Mouse (Mus musculus): Measurements from ENCODE around the gene Trnt1. TPM values are rescaled to one million over a fixed set of nuclear protein-coding genes. Genes with fewer than 3 reads are reported as not detected.

Trnt1 gene
- polyA plus RNA-seq, 1 experiment: 2.0 TPM

DNA sequence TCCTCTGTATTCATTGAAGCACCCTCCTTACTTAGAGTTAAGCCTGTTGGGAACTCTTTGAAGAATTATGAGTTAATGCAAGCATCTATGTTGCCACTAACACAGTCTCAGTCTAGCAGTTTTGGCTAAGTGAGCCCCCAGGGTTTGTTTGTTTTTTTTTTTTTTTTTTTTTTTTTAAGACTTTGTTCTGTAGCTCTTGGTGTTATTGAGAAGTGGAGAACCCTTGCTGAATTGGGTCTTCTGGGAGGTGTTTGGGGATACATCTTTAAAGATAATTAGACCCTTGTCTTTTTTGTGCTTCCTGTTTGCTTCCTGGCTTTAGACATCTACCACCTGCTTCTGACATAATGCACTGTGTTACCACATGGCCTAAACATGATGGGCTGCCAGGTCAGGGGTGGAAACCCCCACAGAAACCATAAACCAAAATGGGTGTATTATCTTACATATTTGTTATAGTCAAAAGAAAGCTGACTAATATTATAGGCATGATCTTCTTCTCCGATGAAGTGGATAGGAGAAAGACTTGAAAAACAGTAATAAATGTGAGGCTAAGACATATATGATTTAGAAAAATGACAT lies 28.6 kb upstream of the Trnt1 start:
- H3K27me3 ChIP-seq (ENCODE audit: control insufficient read depth, insufficient read depth, low read length): no peaks in the 10 kb centered on the region
- no peaks in the 10 kb centered on the region for H3K4me1 ChIP-seq (ENCODE audit: control insufficient read depth, insufficient read depth, insufficient read length, low read length)
- no peak overlapping the region for H3K4me3 ChIP-seq (ENCODE audit: low read depth, low read length)
- H3K36me3 ChIP-seq (ENCODE audit: control insufficient read depth, insufficient read depth, low read length): no peaks in the 10 kb centered on the region
- TF ChIP-seq POLR2A (IDR thresholded peaks at IDR 0.05; ENCODE audit: low read depth, low read length): no peak
- no peak for TF ChIP-seq CTCF (IDR thresholded peaks at IDR 0.05; ENCODE audit: extremely low read depth, insufficient read length, insufficient replicate concordance, low read depth, low read length)
- WGBS: 87% methylated on average over 1 of the region's 1 CpGs
- no peak overlapping the region for H3K27ac ChIP-seq (ENCODE audit: insufficient read depth, low read depth, low read length)

DNA sequence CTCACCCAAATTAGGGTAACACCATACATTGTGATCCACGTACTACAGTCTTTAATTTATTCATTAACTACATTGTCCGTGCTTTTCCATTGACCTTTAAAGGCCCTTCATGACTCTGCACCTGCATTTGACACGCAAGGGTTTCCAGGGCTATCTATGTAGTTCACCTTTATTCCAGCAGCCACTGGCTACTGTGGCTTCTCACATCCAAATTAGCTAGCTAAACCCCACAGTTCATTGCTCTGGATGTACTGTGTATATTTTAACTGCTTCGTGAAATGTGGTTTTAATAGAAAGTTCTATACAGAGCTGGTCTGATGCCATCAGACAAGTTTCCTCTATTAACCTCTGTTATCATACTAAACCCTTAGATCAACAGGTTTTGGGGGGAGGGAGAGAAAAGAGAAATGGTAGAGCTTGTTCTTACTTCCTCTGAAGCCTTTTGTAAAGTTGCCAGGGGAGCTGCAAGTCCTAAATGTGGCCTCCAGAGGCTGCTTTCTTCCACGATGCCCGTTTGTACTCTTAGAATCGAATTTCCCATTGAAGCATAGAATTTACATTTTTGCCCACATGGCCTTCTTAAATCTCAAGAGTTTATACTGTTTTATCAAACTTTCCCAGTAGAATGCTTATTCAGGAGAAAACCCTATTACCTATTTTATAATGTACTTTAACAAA lies 25.2 kb upstream of the Trnt1 start:
- H3K4me1 ChIP-seq (ENCODE audit: control insufficient read depth, insufficient read depth, insufficient read length, low read length): no peaks in the 10 kb centered on the region
- TF ChIP-seq CTCF (IDR thresholded peaks at IDR 0.05; ENCODE audit: extremely low read depth, insufficient read length, insufficient replicate concordance, low read depth, low read length) (no peak), POLR2A (IDR thresholded peaks at IDR 0.05; ENCODE audit: low read depth, low read length) (no peak)
- no peaks in the 10 kb centered on the region for H3K27me3 ChIP-seq (ENCODE audit: control insufficient read depth, insufficient read depth, low read length)
- WGBS: 70% methylated on average over 7 of the region's 7 CpGs
- no peaks in the 10 kb centered on the region for H3K36me3 ChIP-seq (ENCODE audit: control insufficient read depth, insufficient read depth, low read length)
- no peak overlapping the region for H3K4me3 ChIP-seq (ENCODE audit: low read depth, low read length)
- H3K27ac ChIP-seq (ENCODE audit: insufficient read depth, low read depth, low read length): no peak overlapping the region

DNA sequence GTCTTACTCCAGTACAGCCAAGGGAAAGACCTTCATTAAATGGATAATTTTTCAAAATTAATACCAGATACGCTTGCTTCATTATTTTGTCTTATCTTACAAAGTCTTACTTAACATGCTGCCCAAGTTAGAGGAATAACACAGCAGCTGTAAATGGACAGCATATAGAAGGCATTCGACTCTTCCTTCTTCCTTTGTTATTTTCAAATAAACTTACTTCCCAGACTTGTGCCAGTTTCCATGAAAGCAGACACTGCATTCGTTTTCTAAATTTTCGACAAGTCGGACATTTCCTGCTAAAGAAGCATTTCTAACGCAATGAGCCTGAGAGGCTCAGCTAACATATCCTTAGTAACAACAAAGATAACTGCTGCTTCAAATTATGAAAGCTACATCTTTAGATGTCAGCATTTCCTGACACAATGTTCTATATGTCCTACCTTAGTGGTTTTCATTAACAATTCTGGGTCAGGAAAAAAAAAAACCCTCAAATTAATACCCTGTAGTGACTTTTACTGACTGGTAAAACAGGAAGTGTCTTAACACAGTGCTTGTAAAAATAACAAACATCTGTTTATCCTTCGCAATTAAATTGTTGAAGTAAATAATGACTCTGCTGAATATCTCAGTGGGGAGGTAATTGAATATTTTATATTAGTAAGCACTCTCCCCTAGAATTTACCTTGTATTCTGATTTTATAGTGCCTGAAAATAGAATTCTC lies 23.1 kb upstream of the Trnt1 start:
- no peak overlapping the region for H3K27ac ChIP-seq (ENCODE audit: insufficient read depth, low read depth, low read length)
- TF ChIP-seq POLR2A (IDR thresholded peaks at IDR 0.05; ENCODE audit: low read depth, low read length): no peak
- no peak for TF ChIP-seq CTCF (IDR thresholded peaks at IDR 0.05; ENCODE audit: extremely low read depth, insufficient read length, insufficient replicate concordance, low read depth, low read length)
- 73% methylated on average over 7 of the region's 7 CpGs for WGBS

DNA sequence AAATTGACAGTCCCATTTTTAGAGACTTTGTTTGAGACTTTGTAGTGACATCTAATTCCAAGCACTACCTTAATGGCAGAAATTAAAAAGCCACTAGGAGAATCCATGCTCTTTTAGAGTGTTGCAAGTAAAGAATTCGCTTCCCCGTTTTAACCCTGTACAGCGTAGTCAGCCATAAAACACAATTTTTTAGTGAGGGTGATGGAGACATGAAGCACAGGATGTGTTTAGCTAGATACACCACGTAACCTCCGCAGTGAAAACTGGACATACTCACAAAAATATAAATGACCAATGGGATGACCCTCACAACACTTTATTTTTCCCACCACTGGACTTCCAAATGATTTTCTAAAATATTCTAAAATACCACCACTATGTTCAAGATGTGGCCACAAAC lies 21.7 kb upstream of the Trnt1 start:
- Histone ChIP-seq H3K4me1 (ENCODE audit: control insufficient read depth, insufficient read depth, insufficient read length, low read length) (no peaks in the 10 kb centered on the region), H3K4me3 (ENCODE audit: low read depth, low read length) (no peak overlapping the region), H3K36me3 (ENCODE audit: control insufficient read depth, insufficient read depth, low read length) (no peaks in the 10 kb centered on the region), H3K27ac (ENCODE audit: insufficient read depth, low read depth, low read length) (no peak overlapping the region), H3K27me3 (ENCODE audit: control insufficient read depth, insufficient read depth, low read length) (no peaks in the 10 kb centered on the region)
- WGBS: 84% methylated on average over 5 of the region's 5 CpGs
- TF ChIP-seq CTCF (IDR thresholded peaks at IDR 0.05; ENCODE audit: extremely low read depth, insufficient read length, insufficient replicate concordance, low read depth, low read length) (no peak), POLR2A (IDR thresholded peaks at IDR 0.05; ENCODE audit: low read depth, low read length) (no peak)

More for the DNA sequence above, 23.1 kb upstream of the Trnt1 start:
- Histone ChIP-seq H3K4me1 (ENCODE audit: control insufficient read depth, insufficient read depth, insufficient read length, low read length) (no peaks in the 10 kb centered on the region), H3K27me3 (ENCODE audit: control insufficient read depth, insufficient read depth, low read length) (no peaks in the 10 kb centered on the region), H3K4me3 (ENCODE audit: low read depth, low read length) (no peak overlapping the region), H3K36me3 (ENCODE audit: control insufficient read depth, insufficient read depth, low read length) (no peaks in the 10 kb centered on the region)

DNA sequence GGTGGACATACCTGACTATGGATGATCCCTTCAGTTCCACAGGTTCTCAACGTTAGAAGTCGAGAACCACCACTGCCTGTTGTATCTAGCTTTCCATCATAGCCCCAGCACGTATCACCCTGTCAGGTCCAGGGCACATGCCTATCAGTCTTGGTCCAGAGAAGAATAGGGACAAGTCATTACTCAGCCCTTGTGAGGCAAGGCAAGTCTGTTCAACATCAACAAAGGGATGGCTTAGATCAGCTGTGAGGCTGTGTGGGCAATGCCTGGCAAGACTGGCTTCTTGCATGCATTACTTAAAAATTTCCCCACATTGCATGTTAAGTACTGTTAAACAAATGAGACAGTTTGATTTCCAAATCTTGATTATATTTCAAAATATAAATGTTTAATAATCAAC lies 21.1 kb upstream of the Trnt1 start:
- no peaks in the 10 kb centered on the region for H3K36me3 ChIP-seq (ENCODE audit: control insufficient read depth, insufficient read depth, low read length)
- H3K4me1 ChIP-seq (ENCODE audit: control insufficient read depth, insufficient read depth, insufficient read length, low read length): no peaks in the 10 kb centered on the region
- H3K27ac ChIP-seq (ENCODE audit: insufficient read depth, low read depth, low read length): no peak overlapping the region
- 82% methylated on average over 3 of the region's 3 CpGs for WGBS
- H3K4me3 ChIP-seq (ENCODE audit: low read depth, low read length): no peak overlapping the region
- TF ChIP-seq CTCF (IDR thresholded peaks at IDR 0.05; ENCODE audit: extremely low read depth, insufficient read length, insufficient replicate concordance, low read depth, low read length): no peak
- no peak for TF ChIP-seq POLR2A (IDR thresholded peaks at IDR 0.05; ENCODE audit: low read depth, low read length)
- no peaks in the 10 kb centered on the region for H3K27me3 ChIP-seq (ENCODE audit: control insufficient read depth, insufficient read depth, low read length)

DNA sequence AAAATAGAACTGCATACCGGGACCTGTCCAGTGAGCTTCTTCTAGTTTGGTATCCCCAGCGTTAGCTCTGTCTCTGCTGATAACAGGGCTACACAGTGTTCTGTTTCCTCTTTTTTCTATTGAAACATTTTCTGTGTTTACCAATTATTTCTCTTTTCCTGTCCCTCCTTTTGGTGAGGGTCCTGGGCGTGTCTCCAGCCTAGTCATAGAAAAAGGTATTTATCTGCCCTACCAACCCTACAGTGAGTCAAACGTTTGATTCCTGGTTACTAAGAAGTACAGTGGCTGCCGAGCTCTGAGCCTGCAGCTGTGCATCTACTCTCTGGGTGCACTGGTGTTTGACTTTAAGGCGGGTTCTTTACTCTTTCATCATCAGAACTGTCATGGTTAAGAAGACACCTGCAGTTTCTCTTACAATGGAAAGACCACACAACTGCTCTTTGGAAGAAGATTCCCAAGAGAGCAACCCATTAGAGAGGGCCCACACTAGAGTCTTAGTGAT lies 20.0 kb upstream of the Trnt1 start, which contains the start of gene Il5ra:
Il5ra (minus strand) TSS at position 151 of the 502 bp plus-strand sequence.
- H3K4me1 ChIP-seq (ENCODE audit: control insufficient read depth, insufficient read depth, insufficient read length, low read length): no peaks in the 10 kb centered on the region
- no peak within 1 kb of the TSS for H3K27ac ChIP-seq (ENCODE audit: insufficient read depth, low read depth, low read length)
- H3K36me3 ChIP-seq (ENCODE audit: control insufficient read depth, insufficient read depth, low read length): no peaks in the 10 kb centered on the region
- TF ChIP-seq POLR2A (IDR thresholded peaks at IDR 0.05; ENCODE audit: low read depth, low read length) (no peak), CTCF (IDR thresholded peaks at IDR 0.05; ENCODE audit: extremely low read depth, insufficient read length, insufficient replicate concordance, low read depth, low read length) (no peak)
- H3K27me3 ChIP-seq (ENCODE audit: control insufficient read depth, insufficient read depth, low read length): no peaks in the 10 kb centered on the region
- WGBS: 39% methylated on average over 6 of the region's 6 CpGs
- H3K4me3 ChIP-seq (ENCODE audit: low read depth, low read length): no peak within 1 kb of the TSS

DNA sequence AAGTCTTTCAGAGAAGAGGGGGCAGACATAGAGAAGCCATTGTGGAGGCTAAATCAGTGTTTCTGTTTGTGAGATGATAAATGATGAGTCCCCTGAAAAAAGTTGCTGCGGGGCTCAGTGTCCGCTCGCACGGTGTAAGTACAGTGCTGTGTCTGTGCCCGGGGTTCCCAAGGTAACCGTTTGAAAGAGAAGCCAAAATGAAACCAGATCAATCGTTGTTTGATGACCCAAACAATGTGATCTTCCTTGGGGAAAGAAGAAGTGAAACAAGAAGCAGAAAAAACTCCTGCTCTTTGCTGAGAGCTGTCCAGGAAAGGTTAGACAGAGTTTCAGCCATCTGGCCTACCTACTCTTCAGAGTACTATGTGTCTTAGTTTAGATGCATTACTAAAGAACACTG lies 18.6 kb upstream of the Trnt1 start:
- no peaks in the 10 kb centered on the region for H3K27me3 ChIP-seq (ENCODE audit: control insufficient read depth, insufficient read depth, low read length)
- no peak overlapping the region for H3K4me3 ChIP-seq (ENCODE audit: low read depth, low read length)
- no peak overlapping the region for H3K27ac ChIP-seq (ENCODE audit: insufficient read depth, low read depth, low read length)
- WGBS: 73% methylated on average over 7 of the region's 7 CpGs
- no peak for TF ChIP-seq CTCF (IDR thresholded peaks at IDR 0.05; ENCODE audit: extremely low read depth, insufficient read length, insufficient replicate concordance, low read depth, low read length)
- TF ChIP-seq POLR2A (IDR thresholded peaks at IDR 0.05; ENCODE audit: low read depth, low read length): no peak
- H3K36me3 ChIP-seq (ENCODE audit: control insufficient read depth, insufficient read depth, low read length): no peaks in the 10 kb centered on the region
- H3K4me1 ChIP-seq (ENCODE audit: control insufficient read depth, insufficient read depth, insufficient read length, low read length): no peaks in the 10 kb centered on the region

Measured in small intestine, adult 2 months (tissue).